Mouse (Mus musculus): ENCODE data around the gene Ttyh1.

DNA sequence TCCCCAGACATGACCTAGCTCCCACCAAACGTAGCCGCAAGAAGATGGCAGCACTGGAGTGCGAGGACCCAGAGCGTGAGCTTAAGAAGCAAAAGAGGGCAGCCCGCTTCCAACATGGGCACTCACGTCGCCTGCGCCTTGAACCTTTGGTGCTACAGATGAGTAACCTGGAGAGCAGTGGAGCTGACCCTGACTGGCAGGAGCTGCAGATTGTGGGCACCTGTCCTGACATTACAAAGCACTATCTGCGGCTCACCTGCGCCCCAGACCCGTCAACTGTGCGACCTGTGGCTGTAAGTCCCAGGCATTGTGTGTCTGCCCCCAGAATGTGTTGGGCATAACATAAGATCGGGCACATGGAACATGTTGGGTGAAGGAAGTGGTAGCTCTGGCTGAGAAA lies 24.8 kb downstream of the Ttyh1 start:
- TF ChIP-seq ELF1 (IDR thresholded peaks at IDR 0.05; ENCODE audit: low read depth, low read length): no peak
- no peak for TF ChIP-seq MEF2A (IDR thresholded peaks at IDR 0.05; ENCODE audit: borderline replicate concordance, low read depth, low read length)
- no peak for TF ChIP-seq CTCF (conservative IDR thresholded peaks at IDR 0.05 in 1 of 2, IDR thresholded peaks at IDR 0.05 in 1 of 2; ENCODE audit: low read depth in 2 of 2, low read length in 2 of 2)
- TF ChIP-seq POLR2A (IDR thresholded peaks at IDR 0.05; ENCODE audit: low read depth, low read length): no peak
- TF ChIP-seq POLR2AphosphoS2 (IDR thresholded peaks at IDR 0.05; ENCODE audit: low read depth, low read length): no peak
- TF ChIP-seq USF1 (IDR thresholded peaks at IDR 0.05; ENCODE audit: low read depth, low read length): no peak
- TF ChIP-seq MAFK (IDR thresholded peaks at IDR 0.05; ENCODE audit: insufficient replicate concordance, low read length): no peak
